Mouse (Mus musculus): Measurements from ENCODE around the gene Lrp4. TPM values are rescaled to one million over a fixed set of nuclear protein-coding genes. Genes with fewer than 3 reads are reported as not detected.

Gene Lrp4
- 10 to 100 TPM; 38.0 to 40.2 TPM for total RNA-seq (2021)
- long read RNA-seq, experiment 1, partial matches to known transcripts: 6 of 6 reads
- long read RNA-seq, experiment 1, other reads (novel, unspliced or antisense): 0 of 6 reads
- long read RNA-seq, experiment 2, partial matches to known transcripts: 11 of 14 reads
- long read RNA-seq, experiment 2, other reads (novel, unspliced or antisense): 3 of 14 reads

DNA sequence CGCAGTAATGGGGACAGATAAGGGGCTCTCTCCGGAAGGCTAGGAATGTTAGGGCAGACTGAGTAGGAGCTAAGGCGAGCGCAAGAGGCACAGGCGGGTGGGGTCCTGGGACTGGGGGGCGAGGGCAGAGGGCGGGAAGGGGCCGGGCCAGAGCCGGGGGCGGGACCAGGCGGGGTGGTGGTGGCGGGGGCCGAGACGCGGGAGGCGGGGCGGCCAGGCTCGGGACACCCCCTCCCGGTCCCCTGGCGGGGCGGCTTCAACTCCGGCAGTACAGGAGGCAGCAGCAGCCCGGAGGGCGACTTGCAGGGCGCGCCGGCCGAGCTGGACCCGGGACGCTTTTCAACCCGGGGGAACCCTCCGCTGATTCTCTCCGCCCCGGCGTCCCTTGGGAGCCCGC, at the start of gene Lrp4:
TSS of gene Lrp4 (plus strand) at position 253 of the 397 bp plus-strand sequence.
- DNase-seq (ENCODE audit: low spot score in 2 of 2): peak in 1 of 2 experiments; percentile 39

DNA sequence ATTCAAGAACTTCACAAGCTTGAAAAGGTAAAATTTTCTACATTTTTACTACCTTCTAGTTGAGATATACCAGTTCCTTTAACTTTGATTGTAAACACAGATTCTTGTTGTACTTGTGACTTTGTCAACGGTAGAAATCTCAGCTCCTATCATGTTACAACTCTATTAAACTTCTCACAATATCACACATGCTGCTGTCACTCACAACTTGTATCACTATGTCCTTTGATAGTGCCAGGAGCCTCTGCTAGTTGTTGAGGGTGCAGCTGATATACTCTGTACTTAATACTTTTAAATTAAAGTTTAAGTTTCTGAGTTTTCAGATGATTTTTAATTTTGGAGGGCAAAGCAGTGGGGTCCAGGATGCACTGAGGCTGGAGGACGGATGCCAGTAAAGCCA, 49.3 kb upstream of the Lrp4 start:
- no peak for DNase-seq (ENCODE audit: low spot score in 2 of 2)

DNA sequence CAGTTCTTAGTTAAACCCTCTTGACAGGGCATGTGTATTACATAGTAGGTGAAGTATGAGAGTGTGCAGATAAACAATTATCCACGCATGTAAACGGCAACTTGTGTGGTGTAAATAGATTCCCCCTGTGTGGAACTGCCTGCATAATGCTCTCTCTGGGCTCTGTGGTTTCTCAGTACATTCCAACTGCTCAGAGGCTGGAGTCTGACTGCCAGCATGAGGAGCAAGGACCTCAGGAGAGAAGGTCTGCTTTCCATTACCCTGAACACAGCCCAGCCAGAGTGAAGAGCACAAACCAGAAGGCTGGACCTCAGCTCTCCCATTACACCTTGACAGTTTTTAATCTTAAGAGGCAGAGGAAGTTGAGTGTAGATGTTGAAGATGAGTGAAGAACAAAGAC, 45.8 kb upstream of the Lrp4 start:
- DNase-seq (ENCODE audit: low spot score in 2 of 2): no peak

GRCm38 (mm10) chr2:91412361-91412760, 45.0 kb upstream of the Lrp4 start:
- DNase-seq (ENCODE audit: low spot score in 2 of 2): no peak

- no peak for DNase-seq (ENCODE audit: low spot score in 2 of 2)
These were observed 43.5 kb upstream of the Lrp4 start for GRCm38 (mm10) chr2:91413811-91414210.

GRCm38 (mm10) chr2:91421641-91422040, 35.7 kb upstream of the Lrp4 start:
- no peak for DNase-seq (ENCODE audit: low spot score in 2 of 2)

GRCm38 (mm10) chr2:91424061-91424720, 33.1 kb upstream of the Lrp4 start:
- DNase-seq (ENCODE audit: low spot score in 2 of 2): no peak

GRCm38 (mm10) chr2:91426321-91426720, 31.0 kb upstream of the Lrp4 start:
- DNase-seq (ENCODE audit: low spot score in 2 of 2): no peak

- DNase-seq (ENCODE audit: low spot score in 2 of 2): no peak
These were observed 28.2 kb upstream of the Lrp4 start for GRCm38 (mm10) chr2:91429146-91429545.

- no peak for DNase-seq (ENCODE audit: low spot score in 2 of 2)
These were observed 27.3 kb upstream of the Lrp4 start for GRCm38 (mm10) chr2:91429915-91430599.

GRCm38 (mm10) chr2:91430600-91430919, 26.8 kb upstream of the Lrp4 start:
- DNase-seq (ENCODE audit: low spot score in 2 of 2): no peak

DNA sequence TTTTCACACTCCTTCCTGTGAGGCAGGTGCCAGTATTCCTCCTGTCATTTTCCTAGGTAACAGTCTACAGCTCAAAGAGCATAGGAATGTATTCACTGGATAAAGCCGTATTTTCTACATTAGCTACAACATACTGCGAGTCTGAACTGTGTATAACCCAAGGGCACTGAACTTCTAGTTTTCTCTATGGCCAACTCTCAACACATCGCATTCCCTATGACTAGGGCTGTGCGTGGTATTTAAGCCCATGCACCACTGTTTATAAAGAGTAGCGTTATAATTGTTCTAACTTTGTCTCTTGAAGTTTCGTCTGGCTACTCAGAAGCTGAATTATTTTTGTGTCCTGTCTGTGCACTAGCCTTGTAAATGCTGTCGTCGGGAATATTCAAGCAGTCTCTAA, 20.6 kb upstream of the Lrp4 start:
- DNase-seq (ENCODE audit: low spot score in 2 of 2): no peak

DNA sequence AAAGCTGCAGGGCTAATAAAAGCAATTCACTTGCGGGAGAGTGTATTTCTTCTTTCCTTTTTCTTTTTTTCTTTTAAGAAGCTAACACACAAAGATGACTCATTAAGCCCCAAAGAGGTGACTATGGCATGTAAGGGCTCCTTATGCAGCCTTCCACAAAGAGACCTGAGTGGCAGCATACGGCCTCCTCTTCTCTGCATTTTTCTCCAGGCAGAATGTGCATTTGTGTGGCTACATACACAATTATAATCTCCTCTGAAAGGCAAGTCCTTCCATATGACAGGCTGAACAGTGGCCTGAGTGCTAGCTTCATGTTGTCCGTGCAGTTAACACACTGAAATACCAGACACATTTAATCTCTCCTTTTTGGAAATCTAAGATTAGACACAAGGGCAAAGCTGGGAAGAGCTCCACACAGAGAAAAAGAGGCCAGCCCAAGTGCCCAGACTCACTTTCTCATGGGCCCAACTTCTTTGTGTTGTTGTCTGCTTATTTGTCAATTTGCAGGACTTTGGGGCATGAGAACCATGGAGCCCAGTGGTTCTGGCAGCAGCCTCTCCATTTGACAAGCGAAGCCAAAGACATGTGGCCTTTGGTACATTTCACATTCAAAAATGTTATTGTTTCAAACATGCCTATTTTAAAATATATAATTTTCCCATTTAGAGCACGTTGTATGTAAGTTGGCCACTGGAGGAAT, 20.0 kb upstream of the Lrp4 start:
- DNase-seq (ENCODE audit: low spot score in 2 of 2): no peak

GRCm38 (mm10) chr2:91439271-91439670, 18.0 kb upstream of the Lrp4 start:
- no peak for DNase-seq (ENCODE audit: low spot score in 2 of 2)

GRCm38 (mm10) chr2:91439876-91440275, 17.4 kb upstream of the Lrp4 start:
- DNase-seq (ENCODE audit: low spot score in 2 of 2): no peak

- no peak for DNase-seq (ENCODE audit: low spot score in 2 of 2)
These were observed 16.6 kb upstream of the Lrp4 start for GRCm38 (mm10) chr2:91440686-91441085.

DNA sequence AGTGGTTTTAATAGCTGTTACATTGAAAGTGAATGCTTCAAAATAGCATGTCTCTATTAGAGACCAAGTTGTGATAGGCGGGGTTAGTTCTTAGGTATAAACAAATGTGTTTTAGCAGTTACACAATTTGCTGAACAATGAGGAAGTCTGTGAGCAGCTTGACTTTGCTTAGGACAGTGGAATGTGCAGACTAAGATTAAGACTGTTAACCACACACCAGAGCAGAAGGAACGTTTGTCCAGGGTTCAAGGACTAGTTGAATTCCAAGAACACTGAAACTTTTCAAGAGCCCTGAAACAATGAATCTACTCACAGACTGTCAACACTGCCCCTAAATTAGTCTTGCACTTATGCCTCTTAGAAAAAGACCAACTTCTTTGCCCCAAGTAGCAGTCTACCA, 15.6 kb upstream of the Lrp4 start:
- no peak for DNase-seq (ENCODE audit: low spot score in 2 of 2)

DNA sequence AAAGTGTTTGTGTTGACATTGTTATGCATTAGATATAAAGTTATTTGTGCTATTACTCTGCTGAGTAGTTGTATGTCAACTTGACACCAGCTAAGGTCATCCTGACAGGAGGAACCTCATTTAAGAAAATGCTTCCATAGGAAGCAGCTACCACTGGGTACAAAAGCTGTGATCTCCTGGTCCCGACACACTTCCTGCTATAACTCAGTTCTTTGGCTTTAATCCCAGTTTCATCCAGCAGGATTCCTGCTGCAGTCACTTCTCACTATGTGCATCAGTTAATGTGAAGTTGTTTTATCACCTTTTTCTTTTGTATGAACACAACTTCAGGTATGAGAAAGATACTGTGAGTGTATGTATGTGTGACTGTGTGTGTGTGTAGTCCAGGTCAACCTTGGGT, 15.1 kb upstream of the Lrp4 start:
- no peak for DNase-seq (ENCODE audit: low spot score in 2 of 2)

GRCm38 (mm10) chr2:91444286-91444892, 12.9 kb upstream of the Lrp4 start, which contains the start of gene 1110051M20Rik:
Gene 1110051M20Rik, minus strand, starts transcription at chr2:91444704.
- peak; percentile 89 to 91 for DNase-seq (ENCODE audit: low spot score in 2 of 2)

GRCm38 (mm10) chr2:91449662-91450061, 7.6 kb upstream of the Lrp4 start:
- DNase-seq (ENCODE audit: low spot score in 2 of 2): no peak

DNA sequence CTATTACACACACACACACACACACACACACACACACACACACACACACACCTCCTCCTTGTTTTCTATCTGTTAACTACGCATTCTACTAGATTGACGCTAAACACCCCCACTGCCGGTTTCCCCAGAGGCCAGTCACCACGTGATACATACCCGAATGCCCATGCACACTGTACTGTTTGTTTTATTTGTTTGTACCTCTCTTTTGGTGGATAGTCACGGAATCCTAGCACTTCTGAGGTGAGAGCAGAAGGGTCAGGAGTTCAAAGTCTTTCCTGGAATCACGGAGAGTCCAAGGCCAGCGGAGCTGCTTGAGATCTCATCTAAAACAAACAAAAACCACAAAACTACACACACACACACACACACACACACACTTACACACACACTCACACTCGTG, 7.0 kb upstream of the Lrp4 start:
- no peak for DNase-seq (ENCODE audit: low spot score in 2 of 2)

- DNase-seq (ENCODE audit: low spot score in 2 of 2): no peak
These were observed 4.7 kb upstream of the Lrp4 start for GRCm38 (mm10) chr2:91452658-91453057.

Measured in layer of hippocampus, postnatal 14 days (tissue).